Mouse (Mus musculus): ENCODE results near the gene Hoxa10.

Gene Hoxa10

GRCm38 (mm10) chr6:52262463-52263320 lies 22.0 kb upstream of the Hoxa10 start:
- no peak for DNase-seq (ENCODE audit: low spot score)

GRCm38 (mm10) chr6:52261751-52262462 lies 21.3 kb upstream of the Hoxa10 start:
- DNase-seq (ENCODE audit: low spot score), result no peak

- DNase-seq (ENCODE audit: low spot score), result no peak
Measured at GRCm38 (mm10) chr6:52260654-52261575, 20.3 kb upstream of the Hoxa10 start, which contains the start of gene Hoxa13. Hoxa13 (minus strand) TSS chr6:52260880.

GRCm38 (mm10) chr6:52259811-52260261 lies 19.2 kb upstream of the Hoxa10 start:
- no peak for DNase-seq (ENCODE audit: low spot score)

GRCm38 (mm10) chr6:52259081-52259790 lies 18.6 kb upstream of the Hoxa10 start:
- DNase-seq (ENCODE audit: low spot score), result no peak

GRCm38 (mm10) chr6:52256956-52257355 lies 16.3 kb upstream of the Hoxa10 start:
- peak; percentile 38 for DNase-seq (ENCODE audit: low spot score)

GRCm38 (mm10) chr6:52253511-52254500 lies 13.2 kb upstream of the Hoxa10 start:
- no peak for DNase-seq (ENCODE audit: low spot score)

GRCm38 (mm10) chr6:52252775-52253376 lies 12.2 kb upstream of the Hoxa10 start:
- no peak for DNase-seq (ENCODE audit: low spot score)

GRCm38 (mm10) chr6:52252016-52252774 lies 11.5 kb upstream of the Hoxa10 start:
- no peak for DNase-seq (ENCODE audit: low spot score)

GRCm38 (mm10) chr6:52251177-52251879 lies 10.7 kb upstream of the Hoxa10 start:
- no peak for DNase-seq (ENCODE audit: low spot score)

- no peak for DNase-seq (ENCODE audit: low spot score)
Measured at GRCm38 (mm10) chr6:52249826-52250225, 9.2 kb upstream of the Hoxa10 start.

GRCm38 (mm10) chr6:52249415-52249738 lies 8.7 kb upstream of the Hoxa10 start:
- DNase-seq (ENCODE audit: low spot score), result no peak

GRCm38 (mm10) chr6:52248638-52249414 lies 8.2 kb upstream of the Hoxa10 start:
- DNase-seq (ENCODE audit: low spot score), result no peak

GRCm38 (mm10) chr6:52247766-52248637 lies 7.3 kb upstream of the Hoxa10 start:
- DNase-seq (ENCODE audit: low spot score), result no peak

- DNase-seq (ENCODE audit: low spot score), result no peak
Measured at GRCm38 (mm10) chr6:52246916-52247315, 6.3 kb upstream of the Hoxa10 start.

GRCm38 (mm10) chr6:52246403-52246803 lies 5.7 kb upstream of the Hoxa10 start:
- DNase-seq (ENCODE audit: low spot score), result no peak

GRCm38 (mm10) chr6:52245757-52246142 lies 5.1 kb upstream of the Hoxa10 start, which contains the start of gene Hoxa11:
Hoxa11 (minus strand) TSS chr6:52245810.
- no peak for DNase-seq (ENCODE audit: low spot score)
